Mouse (Mus musculus) heart, embryonic 13.5 days (tissue): ENCODE measurements around the gene Myh7b. TPM values are rescaled to one million over a fixed set of nuclear protein-coding genes. Genes with fewer than 3 reads are reported as not detected.

Experiments used
- ATAC-seq: fragments of 200-750 bp; cut with Nextera tagmentation; 2 replicates; pipeline ENCODE4 v1.8.0; 2017; ENCODE audit warnings: moderate TSS enrichment; ENCODE audit not compliant: insufficient number of reproducible peaks, low FRiP score, low TSS enrichment; ENCODE audit errors: extremely low read depth
- H3K27ac ChIP-seq: fragments of 300-500 bp; sonication (generic); replicated peaks from 2 replicates; pipeline ENCODE4 v1.5.1; 2015; ENCODE audit warnings: moderate library complexity, mild to moderate bottlenecking, inconsistent platforms
- H3K27me3 ChIP-seq: fragments of 300-500 bp; sonication (generic); replicated peaks from 2 replicates; pipeline ENCODE4 v1.6.1; 2015; ENCODE audit warnings: mild to moderate bottlenecking, inconsistent platforms
- H3K36me3 ChIP-seq: fragments of 300-500 bp; sonication (generic); 2 replicates; pipeline ENCODE4 v1.6.1; 2015; ENCODE audit warnings: mild to moderate bottlenecking, inconsistent platforms
- H3K4me1 ChIP-seq: fragments of 300-500 bp; sonication (generic); 2 replicates; pipeline ENCODE4 v1.6.1; 2015; ENCODE audit warnings: inconsistent platforms
- H3K4me2 ChIP-seq: fragments of 300-500 bp; sonication (generic); 2 replicates; pipeline ENCODE4 v1.6.1; 2015; ENCODE audit warnings: inconsistent platforms, mild to moderate bottlenecking, moderate library complexity
- H3K4me3 ChIP-seq: fragments of 300-500 bp; sonication (generic); 2 replicates; pipeline ENCODE4 v1.5.1; 2015; ENCODE audit warnings: moderate library complexity, mild to moderate bottlenecking, inconsistent platforms
- H3K9ac ChIP-seq: fragments of 300-500 bp; sonication (generic); 2 replicates; pipeline ENCODE4 v1.6.1; 2015; ENCODE audit warnings: inconsistent platforms, mild to moderate bottlenecking, moderate library complexity
- H3K9me3 ChIP-seq: fragments of 300-500 bp; sonication (generic); 2 replicates; pipeline ENCODE4 v1.6.1; 2016; ENCODE audit warnings: inconsistent platforms
- WGBS: fragments of 180-500 bp; shearing (Covaris S2); methylation state at CpG from one replicate; pipeline ENCODE4 v1.1.7; 2015; ENCODE audit warnings: mixed read lengths; 5-methylcytosine and 5-hydroxymethylcytosine counted together
- polyA plus RNA-seq: library from polyadenylated mRNA; unstranded; fragments of >200 nt; fragmentation: Nextera tagmentation; extraction: Ambion mirVana; gene quantifications from 2 replicates; pipeline ENCODE4 v1.2.1, GENCODE M21; 2015

Myh7b gene
- polyA plus RNA-seq, 1 experiment from 2014 or later, result 17.7 TPM

GRCm38 (mm10) chr2:155626277-155626676 is 15.3 kb downstream of the Myh7b start:
- peaks cover 99% of the 10 kb centered on the region for H3K36me3 ChIP-seq
- peaks cover 72% of the 10 kb centered on the region for H3K27me3 ChIP-seq

GRCm38 (mm10) chr2:155627030-155627738 is 16.2 kb downstream of the Myh7b start:
- Histone ChIP-seq H3K36me3 (peaks cover 99% of the 10 kb centered on the region), H3K4me1 (peaks cover 29% of the 10 kb centered on the region), H3K27ac (no peak overlapping the region), H3K9ac (no peak overlapping the region), H3K27me3 (peaks cover 81% of the 10 kb centered on the region), H3K9me3 (no peaks in the 10 kb centered on the region), H3K4me2 (no peak overlapping the region), H3K4me3 (no peak overlapping the region)
- no peak for ATAC-seq
- WGBS, result 52% methylated on average over 21 of the region's 21 CpGs

More at GRCm38 (mm10) chr2:155626277-155626676, 15.3 kb downstream of the Myh7b start:
- no peak for ATAC-seq
- WGBS, result 60% methylated on average over 15 of the region's 15 CpGs
- Histone ChIP-seq H3K4me3 (no peak overlapping the region), H3K27ac (no peak overlapping the region), H3K9me3 (no peaks in the 10 kb centered on the region), H3K4me2 (no peak overlapping the region), H3K9ac (no peak overlapping the region), H3K4me1 (peaks cover 28% of the 10 kb centered on the region)

GRCm38 (mm10) chr2:155628112-155628511 is 17.1 kb downstream of the Myh7b start:
- no peak overlapping the region for H3K9ac ChIP-seq
- H3K36me3 ChIP-seq, result peaks cover 99% of the 10 kb centered on the region
- H3K4me1 ChIP-seq, result peaks cover 33% of the 10 kb centered on the region
- H3K9me3 ChIP-seq, result no peaks in the 10 kb centered on the region
- no peak for ATAC-seq
- H3K4me3 ChIP-seq, result no peak overlapping the region
- H3K27me3 ChIP-seq, result peaks cover 82% of the 10 kb centered on the region
- 85% methylated on average over 9 of the region's 9 CpGs for WGBS
- H3K4me2 ChIP-seq, result no peak overlapping the region
- H3K27ac ChIP-seq, result no peak overlapping the region

- peaks cover 81% of the 10 kb centered on the region for H3K27me3 ChIP-seq
- WGBS, result 82% methylated on average over 13 of the region's 13 CpGs
- no peak for ATAC-seq
- H3K36me3 ChIP-seq, result peaks cover 99% of the 10 kb centered on the region
- H3K9ac ChIP-seq, result peak overlapping the region; percentile 8; the same call in 1 of the 2 replicates
- H3K4me1 ChIP-seq, result peaks cover 34% of the 10 kb centered on the region
- no peak overlapping the region for H3K4me2 ChIP-seq
- no peak overlapping the region for H3K27ac ChIP-seq
- H3K9me3 ChIP-seq, result no peaks in the 10 kb centered on the region
- H3K4me3 ChIP-seq, result no peak overlapping the region
These were observed 17.5 kb downstream of the Myh7b start for GRCm38 (mm10) chr2:155628519-155628918.

- Histone ChIP-seq H3K4me2 (peak overlapping the region; percentile 61), H3K9ac (peak overlapping the region; percentile 53; the same call in 1 of the 2 replicates), H3K27me3 (peaks cover 77% of the 10 kb centered on the region), H3K4me1 (peaks cover 34% of the 10 kb centered on the region), H3K27ac (no peak overlapping the region), H3K9me3 (no peaks in the 10 kb centered on the region), H3K36me3 (peaks cover 99% of the 10 kb centered on the region), H3K4me3 (peak overlapping the region; percentile 31)
- WGBS, result 13% methylated on average over 35 of the region's 35 CpGs
- ATAC-seq, result no peak
These were observed 18.2 kb downstream of the Myh7b start for GRCm38 (mm10) chr2:155629231-155629661.

- no peak for ATAC-seq
- H3K36me3 ChIP-seq, result peaks cover 99% of the 10 kb centered on the region
- H3K27ac ChIP-seq, result no peak overlapping the region
- peaks cover 34% of the 10 kb centered on the region for H3K4me1 ChIP-seq
- H3K4me2 ChIP-seq, result no peak overlapping the region
- no peaks in the 10 kb centered on the region for H3K9me3 ChIP-seq
- peaks cover 76% of the 10 kb centered on the region for H3K27me3 ChIP-seq
- 52% methylated on average over 20 of the region's 20 CpGs for WGBS
- no peak overlapping the region for H3K4me3 ChIP-seq
- H3K9ac ChIP-seq, result no peak overlapping the region; the same call in 1 of the 2 replicates
These were observed 19.1 kb downstream of the Myh7b start for GRCm38 (mm10) chr2:155630153-155630552.

- Histone ChIP-seq H3K9me3 (no peaks in the 10 kb centered on the region), H3K9ac (peak overlapping the region; percentile 33; the same call in 1 of the 2 replicates), H3K27me3 (peaks cover 70% of the 10 kb centered on the region), H3K36me3 (peaks cover 99% of the 10 kb centered on the region), H3K4me3 (no peak overlapping the region), H3K4me2 (no peak overlapping the region), H3K27ac (no peak overlapping the region; the same call in 1 of the 2 replicates), H3K4me1 (peaks cover 34% of the 10 kb centered on the region)
- no peak for ATAC-seq
- WGBS, result 29% methylated on average over 43 of the region's 43 CpGs
These were observed 19.8 kb downstream of the Myh7b start for GRCm38 (mm10) chr2:155630590-155631416.

GRCm38 (mm10) chr2:155632138-155632936 is 21.3 kb downstream of the Myh7b start:
- H3K4me3 ChIP-seq, result no peak overlapping the region
- H3K9ac ChIP-seq, result no peak overlapping the region
- no peak overlapping the region for H3K27ac ChIP-seq
- 72% methylated on average over 30 of the region's 30 CpGs for WGBS
- H3K27me3 ChIP-seq, result peaks cover 61% of the 10 kb centered on the region
- peaks cover 100% of the 10 kb centered on the region for H3K36me3 ChIP-seq
- peaks cover 34% of the 10 kb centered on the region for H3K4me1 ChIP-seq
- H3K9me3 ChIP-seq, result no peaks in the 10 kb centered on the region
- no peak for ATAC-seq
- H3K4me2 ChIP-seq, result no peak overlapping the region

- H3K9ac ChIP-seq, result no peak overlapping the region
- no peak overlapping the region for H3K4me2 ChIP-seq
- H3K36me3 ChIP-seq, result peaks cover 100% of the 10 kb centered on the region
- 62% methylated on average over 19 of the region's 19 CpGs for WGBS
- H3K27me3 ChIP-seq, result peaks cover 53% of the 10 kb centered on the region
- H3K9me3 ChIP-seq, result no peaks in the 10 kb centered on the region
- peaks cover 34% of the 10 kb centered on the region for H3K4me1 ChIP-seq
- no peak overlapping the region for H3K4me3 ChIP-seq
- H3K27ac ChIP-seq, result no peak overlapping the region
- no peak for ATAC-seq
These were observed 22.1 kb downstream of the Myh7b start for GRCm38 (mm10) chr2:155633121-155633520.

- H3K36me3 ChIP-seq, result peaks cover 100% of the 10 kb centered on the region
- no peak for ATAC-seq
- H3K9me3 ChIP-seq, result no peaks in the 10 kb centered on the region
- H3K4me3 ChIP-seq, result no peak overlapping the region
- H3K4me1 ChIP-seq, result peaks cover 32% of the 10 kb centered on the region
- H3K9ac ChIP-seq, result no peak overlapping the region
- no peak overlapping the region for H3K27ac ChIP-seq
- WGBS, result 87% methylated on average over 9 of the region's 9 CpGs
- H3K27me3 ChIP-seq, result peaks cover 47% of the 10 kb centered on the region
- H3K4me2 ChIP-seq, result no peak overlapping the region
These were observed 22.7 kb downstream of the Myh7b start for GRCm38 (mm10) chr2:155633731-155634130.

- peaks cover 100% of the 10 kb centered on the region for H3K36me3 ChIP-seq
These were observed 23.6 kb downstream of the Myh7b start for GRCm38 (mm10) chr2:155634562-155634961.

More at GRCm38 (mm10) chr2:155634562-155634961, 23.6 kb downstream of the Myh7b start:
- Histone ChIP-seq H3K4me3 (no peak overlapping the region), H3K4me1 (peaks cover 24% of the 10 kb centered on the region), H3K4me2 (no peak overlapping the region), H3K27me3 (peaks cover 38% of the 10 kb centered on the region), H3K27ac (peak overlapping the region; percentile 55), H3K9ac (peak overlapping the region; percentile 6; the same call in 1 of the 2 replicates), H3K9me3 (no peaks in the 10 kb centered on the region)
- WGBS, result 84% methylated on average over 8 of the region's 8 CpGs
- ATAC-seq, result no peak
